Mouse (Mus musculus): ENCODE results near the gene Angel1.

Angel1 gene

DNA sequence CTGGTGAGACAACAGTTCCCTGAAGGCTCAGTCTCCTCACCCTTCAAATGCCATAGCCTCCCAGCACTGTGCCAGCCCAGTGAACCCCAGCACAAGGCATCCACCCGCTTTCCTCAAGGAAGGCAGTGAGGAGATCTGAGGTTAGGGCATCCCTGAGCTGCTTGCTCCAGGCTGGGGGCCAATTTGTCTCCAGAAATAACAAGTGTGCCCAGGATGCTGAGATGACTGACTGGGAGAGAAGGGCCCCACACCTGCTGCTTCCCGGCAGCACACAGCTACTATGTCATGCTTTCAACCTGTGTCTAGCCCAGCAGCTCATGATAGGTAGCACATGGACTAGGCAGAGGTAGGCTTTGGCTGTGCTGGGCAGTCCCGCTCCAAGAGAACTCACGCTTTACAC is 24.8 kb downstream of the Angel1 start:
- peak; percentile 54 to 59 for DNase-seq

- peak in 1 of 2 experiments; percentile 29 for DNase-seq
Measured at GRCm38 (mm10) chr12:86700927-86701310, 25.3 kb downstream of the Angel1 start.

- DNase-seq = peak; percentile 90 to 93
Measured at GRCm38 (mm10) chr12:86699965-86700926, 26.0 kb downstream of the Angel1 start.

DNA sequence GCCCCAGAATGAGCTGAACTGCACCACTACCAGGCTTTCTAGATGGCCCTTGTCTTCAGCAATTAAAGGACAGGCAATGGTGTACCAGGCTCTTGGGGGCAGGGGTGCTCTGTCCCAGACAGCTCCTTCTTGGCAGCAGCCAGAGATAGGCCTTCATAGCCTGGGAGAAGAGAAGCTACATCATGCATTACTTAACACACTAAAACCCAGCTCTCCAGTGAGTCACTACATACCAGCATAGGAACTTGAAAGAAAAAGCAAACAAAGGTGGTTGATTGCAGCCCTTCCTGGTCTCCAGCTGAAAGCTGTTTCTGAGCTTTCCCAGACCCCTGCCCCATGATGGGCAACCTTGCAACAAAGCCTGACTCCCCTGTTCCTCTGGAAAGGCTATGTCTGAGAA is 27.7 kb downstream of the Angel1 start:
- DNase-seq = no peak

- peak in 1 of 2 experiments; percentile 43 for DNase-seq
Measured at GRCm38 (mm10) chr12:86697996-86698395, 28.3 kb downstream of the Angel1 start.

- DNase-seq = no peak
Measured at GRCm38 (mm10) chr12:86694441-86694840, 31.8 kb downstream of the Angel1 start.

GRCm38 (mm10) chr12:86693389-86693788 is 32.9 kb downstream of the Angel1 start:
- no peak for DNase-seq

DNA sequence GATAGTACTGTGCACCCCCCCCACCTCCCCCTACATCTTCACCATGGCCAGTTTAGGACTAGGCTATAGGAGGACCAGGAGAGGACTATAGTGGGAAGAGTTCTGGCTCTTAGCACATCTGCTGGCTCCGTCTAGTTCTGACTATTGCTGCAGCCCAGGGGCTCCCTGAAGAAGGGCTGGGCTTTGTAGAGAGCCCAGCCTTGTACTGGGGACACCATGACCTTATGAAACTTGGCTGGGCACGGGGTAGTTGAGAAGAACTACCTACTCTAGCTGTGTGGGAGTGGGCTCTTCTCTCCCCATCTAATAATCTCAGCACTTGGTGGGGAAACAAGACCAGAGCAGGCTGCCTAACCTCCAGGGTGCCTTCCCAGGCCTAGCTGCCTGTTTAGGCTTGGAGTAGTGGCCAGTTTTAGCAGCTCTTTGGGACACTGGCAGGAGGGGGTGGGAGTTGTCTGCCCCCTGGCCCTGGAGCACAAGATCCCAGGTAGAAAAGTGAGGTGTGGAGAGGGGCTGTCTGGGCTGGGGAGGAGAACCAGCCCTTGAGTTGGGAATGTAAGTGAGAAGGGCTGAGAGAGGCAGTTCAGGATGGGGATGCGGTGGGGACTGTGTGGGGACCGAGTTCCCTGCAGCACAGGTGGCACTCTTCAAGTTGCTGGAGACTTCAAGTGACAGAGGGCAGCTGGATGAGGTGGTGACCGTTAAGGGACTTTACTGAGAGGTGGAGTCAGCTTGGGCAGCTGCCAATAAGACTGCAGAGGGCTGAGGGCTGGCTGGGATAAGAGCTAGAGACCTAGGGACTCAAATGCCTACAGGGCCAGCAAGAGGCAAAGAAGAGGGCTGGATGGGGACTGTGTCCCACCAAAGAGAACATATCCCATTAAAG is 33.5 kb downstream of the Angel1 start:
- peak; percentile 33 to 44 for DNase-seq

DNA sequence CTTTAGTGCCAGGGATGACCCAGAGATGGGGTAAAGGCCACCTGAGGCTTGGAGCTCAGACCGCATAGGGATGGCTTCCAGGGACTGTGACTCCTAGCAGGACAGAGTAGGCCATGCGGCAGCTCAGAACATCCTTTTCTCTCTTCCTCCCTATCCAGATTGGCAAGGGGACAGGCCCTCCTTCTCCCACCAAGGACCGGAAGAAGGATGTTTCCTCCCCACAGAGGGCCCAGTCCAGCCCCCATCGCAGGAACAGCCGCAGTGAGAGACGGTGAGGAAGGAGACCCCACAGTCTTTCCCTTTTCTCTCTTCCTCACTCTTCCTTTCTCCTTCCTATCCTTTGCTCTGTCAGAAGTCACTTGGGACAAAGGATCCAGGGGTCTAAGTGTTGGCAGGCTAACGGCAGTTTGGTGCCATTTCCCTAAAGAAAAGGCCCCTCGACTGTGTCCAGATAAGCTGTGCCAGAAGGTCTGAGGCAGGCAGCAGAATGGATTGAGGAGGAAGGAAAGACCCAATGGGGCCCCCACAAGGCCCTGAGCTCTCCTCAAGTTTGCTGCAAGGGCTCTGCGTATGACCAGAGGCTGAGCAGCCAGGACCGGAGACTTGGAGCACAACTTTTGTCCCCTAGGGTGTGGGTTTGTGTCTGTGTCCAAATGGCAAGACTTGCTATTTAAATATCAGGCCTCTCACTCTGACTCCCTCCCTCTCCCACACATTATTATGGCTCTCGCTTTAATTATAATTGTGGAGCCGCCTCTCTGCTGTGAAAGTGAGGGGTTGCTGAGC is 35.4 kb downstream of the Angel1 start:
- no peak for DNase-seq

DNA sequence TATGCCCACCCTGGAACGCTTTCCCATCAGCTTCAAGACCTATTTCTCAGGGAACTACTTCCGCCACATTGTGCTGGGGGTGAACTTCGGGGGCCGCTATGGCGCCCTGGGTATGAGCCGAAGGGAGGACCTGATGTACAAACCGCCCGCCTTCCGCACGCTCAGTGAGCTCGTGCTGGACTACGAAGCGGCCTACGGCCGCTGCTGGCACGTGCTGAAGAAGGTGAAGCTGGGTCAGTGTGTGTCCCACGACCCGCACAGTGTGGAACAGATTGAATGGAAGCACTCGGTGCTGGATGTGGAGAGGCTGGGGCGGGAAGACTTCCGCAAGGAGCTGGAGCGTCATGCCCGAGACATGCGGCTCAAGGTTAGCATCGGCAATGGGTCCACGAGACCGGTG is 37.3 kb downstream of the Angel1 start:
- DNase-seq = no peak

GRCm38 (mm10) chr12:86687971-86688573 is 38.2 kb downstream of the Angel1 start:
- peak in 1 of 2 experiments; percentile 65 for DNase-seq

DNA sequence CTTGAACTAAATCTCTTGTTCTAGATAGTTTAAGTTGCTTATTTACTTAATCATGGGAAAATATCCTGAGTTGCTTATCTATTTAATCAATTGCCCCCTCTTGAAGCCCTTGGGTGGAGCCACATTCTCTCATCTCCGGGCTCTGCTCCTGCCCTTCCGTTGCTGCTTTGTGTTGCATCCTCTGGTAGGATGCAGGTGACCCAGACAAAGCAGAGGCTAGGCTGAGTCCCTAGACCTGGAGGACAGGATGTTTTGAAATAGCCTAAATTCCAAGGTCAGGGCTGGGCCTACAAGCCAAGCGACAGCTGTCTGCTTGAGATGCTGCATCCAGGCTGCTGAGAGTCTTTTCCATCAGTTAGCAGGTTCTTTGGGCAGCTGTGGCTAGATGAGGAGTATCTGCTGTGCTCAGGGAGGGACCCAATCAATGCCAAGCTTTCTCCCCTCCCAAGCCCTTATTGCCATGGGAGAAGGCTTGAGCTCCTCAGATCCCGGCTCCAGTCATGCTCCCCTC is 38.8 kb downstream of the Angel1 start:
- no peak for DNase-seq

DNA sequence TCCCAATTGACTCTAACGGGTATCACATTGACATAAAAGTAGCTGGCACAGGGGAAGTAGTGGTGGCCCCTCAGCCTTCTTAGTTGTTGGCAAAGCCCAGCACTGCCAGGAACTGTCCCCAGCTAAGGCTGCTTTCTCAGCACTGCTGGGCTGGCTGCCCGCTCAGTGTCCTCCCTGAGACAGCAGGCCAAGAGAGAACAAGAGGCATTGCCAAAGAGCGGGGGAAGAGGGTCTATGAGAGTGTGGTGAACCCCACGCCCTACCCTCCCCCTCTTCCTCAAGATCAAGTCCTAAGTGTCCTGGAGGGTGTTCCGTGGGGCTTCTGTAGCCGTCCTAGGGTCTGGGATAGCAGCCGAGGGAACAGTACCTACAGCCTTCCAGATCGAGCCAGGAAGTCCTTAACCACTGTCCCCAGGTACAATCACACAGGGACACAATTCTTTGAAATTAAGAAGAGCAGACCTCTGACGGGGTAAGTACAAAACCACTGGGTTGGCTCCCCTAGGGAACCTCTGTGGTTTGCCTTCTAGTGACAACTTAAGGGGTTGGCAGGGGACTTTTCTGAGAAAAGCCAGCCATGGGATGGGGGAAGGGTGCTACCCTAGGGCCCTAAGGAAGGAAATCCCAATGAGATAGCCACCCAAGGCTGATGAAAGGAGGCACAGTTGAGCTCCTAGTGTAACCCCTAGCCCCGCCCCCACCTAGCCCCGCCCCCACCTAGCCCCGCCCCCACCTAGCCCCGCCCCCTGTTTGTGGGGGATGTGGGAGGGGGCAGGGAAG is 39.5 kb downstream of the Angel1 start:
- peak; percentile 81 to 85 for DNase-seq

DNA sequence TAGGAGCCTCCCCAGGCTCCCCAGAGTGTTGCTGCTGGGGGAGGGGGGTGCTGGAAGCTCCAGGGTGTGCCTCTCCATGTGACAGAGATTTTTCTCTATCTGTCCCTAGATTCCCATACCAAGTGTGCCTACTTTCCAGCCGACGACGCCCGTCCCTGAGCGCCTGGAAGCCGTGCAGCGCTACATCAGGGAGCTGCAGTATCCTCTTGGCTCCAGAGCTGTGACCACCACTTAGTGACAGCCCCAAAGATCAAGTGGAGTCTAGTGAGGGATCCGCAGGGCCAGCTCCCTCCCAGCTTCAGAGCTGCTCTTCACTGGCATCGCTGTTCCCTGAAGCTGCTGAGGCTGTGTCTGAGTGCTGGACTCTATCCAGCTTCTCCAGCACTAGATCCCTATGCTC is 41.0 kb downstream of the Angel1 start:
- peak in 1 of 2 experiments; percentile 53 for DNase-seq

DNA sequence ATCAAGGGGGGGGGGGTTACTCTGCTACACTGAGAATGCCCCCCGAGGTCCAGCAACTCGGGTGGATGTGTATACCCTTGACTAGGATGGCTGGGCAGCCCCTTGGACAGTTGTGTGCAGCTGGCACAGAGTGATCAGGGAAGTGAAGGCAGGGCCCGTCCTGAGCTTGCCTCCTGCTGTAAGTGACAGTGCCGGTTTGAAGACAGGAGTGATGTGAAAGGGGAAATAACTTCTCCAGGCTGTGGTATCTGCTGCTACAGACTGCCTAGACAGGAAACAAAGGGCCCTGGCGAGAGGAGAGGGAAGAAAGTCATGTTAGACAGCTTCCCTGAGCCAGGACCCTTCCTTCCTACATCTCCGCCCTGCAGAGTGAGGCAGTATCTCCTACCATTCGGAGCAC is 42.6 kb downstream of the Angel1 start:
- no peak for DNase-seq

GRCm38 (mm10) chr12:86682178-86682577 is 44.1 kb downstream of the Angel1 start:
- no peak for DNase-seq

DNA sequence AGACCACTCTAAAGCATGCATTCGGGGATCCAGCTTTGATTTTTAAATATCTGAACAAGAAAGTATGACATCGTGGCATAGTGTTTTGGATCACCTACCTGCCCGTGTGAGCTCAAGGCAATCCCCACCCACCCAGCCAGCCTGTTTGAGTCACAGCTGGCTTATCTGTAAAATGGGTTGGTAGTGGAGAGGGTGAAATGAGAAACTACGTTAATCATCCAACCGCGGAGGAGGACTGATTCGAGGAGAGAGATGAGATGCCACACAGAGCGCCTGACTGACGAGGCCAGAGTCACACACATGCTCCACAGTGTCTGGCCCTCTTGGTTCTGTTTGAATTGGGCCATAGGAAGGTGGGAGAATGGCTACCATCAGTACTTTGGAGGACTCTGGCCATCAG is 44.6 kb downstream of the Angel1 start:
- DNase-seq = no peak

- DNase-seq = peak; percentile 59 to 68
Measured at GRCm38 (mm10) chr12:86680591-86681193, 45.6 kb downstream of the Angel1 start.

- DNase-seq = peak in 1 of 2 experiments; percentile 44
Measured at GRCm38 (mm10) chr12:86679991-86680491, 46.2 kb downstream of the Angel1 start.

DNA sequence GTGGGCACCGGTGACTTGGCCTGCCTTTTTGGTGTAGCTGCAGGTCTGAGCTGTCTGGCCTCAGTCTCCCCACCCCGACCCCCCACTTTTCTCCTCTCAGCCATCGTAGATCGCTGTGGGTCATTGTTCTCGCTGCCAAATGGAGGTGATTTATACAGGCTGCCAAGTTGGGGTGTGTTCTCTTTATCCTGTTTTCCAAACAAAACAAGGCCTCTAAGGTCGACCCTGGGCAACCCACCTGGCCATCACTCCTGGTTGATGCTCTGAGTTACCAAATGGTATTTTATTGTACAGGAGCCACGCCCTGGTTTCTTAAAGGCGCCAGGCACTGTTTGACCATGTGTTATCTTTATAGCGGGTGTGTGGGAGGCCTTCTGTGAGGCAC is 46.7 kb downstream of the Angel1 start:
- DNase-seq = peak in 1 of 2 experiments; percentile 58
